Mouse (Mus musculus) embryonic facial prominence, embryonic 15.5 days (tissue): ENCODE measurements around the gene Usp35. TPM values are rescaled to one million over a fixed set of nuclear protein-coding genes. Genes with fewer than 3 reads are reported as not detected.
A peak's percentile ranks its signal among the peaks of the same experiment; 100 is the strongest.

Experiments
- ATAC-seq: fragments of 200-750 bp; cut with Nextera tagmentation; 2 replicates; pipeline ENCODE4 v1.8.0; 2017; ENCODE audit warnings: low read depth, moderate TSS enrichment; ENCODE audit not compliant: insufficient number of reproducible peaks, low FRiP score, low TSS enrichment
- H3K27ac ChIP-seq: fragments of 300-500 bp; sonication (generic); replicated peaks from 2 replicates; pipeline ENCODE4 v1.5.1; 2015; ENCODE audit warnings: mild to moderate bottlenecking, inconsistent platforms
- H3K27me3 ChIP-seq: fragments of 300-500 bp; sonication (generic); 2 replicates; pipeline ENCODE4 v1.6.1; 2015; ENCODE audit warnings: inconsistent platforms
- H3K36me3 ChIP-seq: fragments of 300-500 bp; sonication (generic); 2 replicates; pipeline ENCODE4 v1.6.1; 2015; ENCODE audit warnings: mild to moderate bottlenecking, inconsistent platforms
- H3K4me1 ChIP-seq: fragments of 300-500 bp; sonication (generic); 2 replicates; pipeline ENCODE4 v1.6.1; 2015; ENCODE audit warnings: inconsistent platforms
- H3K4me2 ChIP-seq: fragments of 300-500 bp; sonication (generic); replicated peaks from 2 replicates; pipeline ENCODE4 v1.6.1; 2015; ENCODE audit warnings: mild to moderate bottlenecking, inconsistent platforms
- H3K4me3 ChIP-seq: fragments of 300-500 bp; sonication (generic); replicated peaks from 2 replicates; pipeline ENCODE4 v1.5.1; 2015; ENCODE audit warnings: mild to moderate bottlenecking, inconsistent platforms
- H3K9ac ChIP-seq: fragments of 300-500 bp; sonication (generic); 2 replicates; pipeline ENCODE4 v1.6.1; 2015; ENCODE audit warnings: inconsistent platforms
- H3K9me3 ChIP-seq: fragments of 300-500 bp; sonication (generic); replicated peaks from 2 replicates; pipeline ENCODE4 v1.6.1; 2016; ENCODE audit warnings: inconsistent platforms
- WGBS: fragments of 180-500 bp; shearing (Covaris S2); methylation state at CpG from one replicate; pipeline ENCODE4 v1.1.7; 2015; 5-methylcytosine and 5-hydroxymethylcytosine counted together
- polyA plus RNA-seq: library from polyadenylated mRNA; unstranded; fragments of >200 nt; fragmentation: Nextera tagmentation; extraction: Ambion mirVana; gene quantifications from 2 replicates; pipeline ENCODE4 v1.2.1, GENCODE M21; 2015

Gene Usp35
- polyA plus RNA-seq, 1 experiment from 2014 or later: 2.5 TPM

DNA sequence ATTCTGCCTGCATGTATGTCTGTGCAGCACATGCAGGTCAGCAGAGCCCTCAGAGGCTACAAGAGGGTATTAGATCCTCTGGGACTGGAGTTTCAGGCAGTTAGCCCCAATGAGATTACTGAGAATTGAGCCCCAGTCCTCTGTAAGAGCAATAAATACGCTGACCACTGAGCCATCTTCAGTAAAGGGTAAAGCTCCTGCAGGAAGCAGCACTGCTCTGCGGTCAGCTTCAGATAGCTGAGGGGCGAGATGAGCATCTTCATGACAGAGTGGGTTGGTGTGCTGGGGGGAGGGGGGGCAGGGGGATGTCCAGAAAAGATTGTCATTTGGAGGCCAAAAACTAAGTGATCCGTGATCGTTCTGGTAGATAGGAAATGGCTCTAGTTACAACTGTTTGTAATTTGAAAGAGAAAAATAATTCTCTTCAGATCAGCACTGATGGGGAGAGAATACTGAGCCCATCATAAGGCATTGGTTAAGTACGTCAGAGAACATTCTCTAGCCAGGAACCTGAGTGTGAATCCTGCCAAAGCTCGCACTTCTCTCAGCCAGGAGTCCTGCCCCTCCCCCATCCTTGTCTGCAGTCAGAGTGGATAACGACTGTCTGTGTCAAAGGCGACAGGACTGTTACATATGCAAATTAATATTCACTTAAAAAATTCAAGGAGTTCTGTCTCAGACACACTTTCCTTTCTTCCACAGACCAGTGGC is 14.4 kb upstream of the Usp35 start:
- 68% methylated on average over 9 of the region's 9 CpGs for WGBS
- Histone ChIP-seq H3K4me3 (no peak overlapping the region), H3K36me3 (peaks cover 12% of the 10 kb centered on the region), H3K4me1 (peaks cover 18% of the 10 kb centered on the region), H3K27ac (no peak overlapping the region), H3K9ac (no peak overlapping the region), H3K27me3 (no peaks in the 10 kb centered on the region), H3K9me3 (no peaks in the 10 kb centered on the region), H3K4me2 (no peak overlapping the region)
- no peak for ATAC-seq

- peak; percentile 55; the same call in 1 of the 2 replicates for ATAC-seq
- Histone ChIP-seq H3K4me2 (no peak overlapping the region), H3K36me3 (peaks cover 12% of the 10 kb centered on the region), H3K9me3 (no peaks in the 10 kb centered on the region), H3K9ac (no peak overlapping the region), H3K27ac (peak overlapping the region; percentile 44; the same call in 1 of the 2 replicates), H3K27me3 (no peaks in the 10 kb centered on the region), H3K4me3 (no peak overlapping the region), H3K4me1 (peaks cover 18% of the 10 kb centered on the region)
- 45% methylated on average over 10 of the region's 10 CpGs for WGBS
Observed at GRCm38 (mm10) chr7:97345229-97345871, 13.5 kb upstream of the Usp35 start.

GRCm38 (mm10) chr7:97344655-97345054 is 12.8 kb upstream of the Usp35 start:
- H3K27ac ChIP-seq: peak overlapping the region; percentile 44; the same call in 1 of the 2 replicates
- H3K9me3 ChIP-seq: no peaks in the 10 kb centered on the region
- peaks cover 10% of the 10 kb centered on the region for H3K36me3 ChIP-seq
- no peak overlapping the region for H3K9ac ChIP-seq
- H3K4me2 ChIP-seq: no peak overlapping the region
- no peaks in the 10 kb centered on the region for H3K27me3 ChIP-seq
- 81% methylated on average over 2 of the region's 2 CpGs for WGBS
- no peak overlapping the region for H3K4me3 ChIP-seq
- H3K4me1 ChIP-seq: peaks cover 18% of the 10 kb centered on the region
- no peak for ATAC-seq

GRCm38 (mm10) chr7:97342961-97343360 is 11.1 kb upstream of the Usp35 start:
- H3K9ac ChIP-seq: no peak overlapping the region
- no peak for ATAC-seq
- WGBS: 70% methylated on average over 2 of the region's 2 CpGs
- H3K36me3 ChIP-seq: no peaks in the 10 kb centered on the region
- no peak overlapping the region for H3K4me2 ChIP-seq
- no peak overlapping the region for H3K27ac ChIP-seq
- no peaks in the 10 kb centered on the region for H3K9me3 ChIP-seq
- H3K4me3 ChIP-seq: no peak overlapping the region
- peaks cover 18% of the 10 kb centered on the region for H3K4me1 ChIP-seq
- no peaks in the 10 kb centered on the region for H3K27me3 ChIP-seq

DNA sequence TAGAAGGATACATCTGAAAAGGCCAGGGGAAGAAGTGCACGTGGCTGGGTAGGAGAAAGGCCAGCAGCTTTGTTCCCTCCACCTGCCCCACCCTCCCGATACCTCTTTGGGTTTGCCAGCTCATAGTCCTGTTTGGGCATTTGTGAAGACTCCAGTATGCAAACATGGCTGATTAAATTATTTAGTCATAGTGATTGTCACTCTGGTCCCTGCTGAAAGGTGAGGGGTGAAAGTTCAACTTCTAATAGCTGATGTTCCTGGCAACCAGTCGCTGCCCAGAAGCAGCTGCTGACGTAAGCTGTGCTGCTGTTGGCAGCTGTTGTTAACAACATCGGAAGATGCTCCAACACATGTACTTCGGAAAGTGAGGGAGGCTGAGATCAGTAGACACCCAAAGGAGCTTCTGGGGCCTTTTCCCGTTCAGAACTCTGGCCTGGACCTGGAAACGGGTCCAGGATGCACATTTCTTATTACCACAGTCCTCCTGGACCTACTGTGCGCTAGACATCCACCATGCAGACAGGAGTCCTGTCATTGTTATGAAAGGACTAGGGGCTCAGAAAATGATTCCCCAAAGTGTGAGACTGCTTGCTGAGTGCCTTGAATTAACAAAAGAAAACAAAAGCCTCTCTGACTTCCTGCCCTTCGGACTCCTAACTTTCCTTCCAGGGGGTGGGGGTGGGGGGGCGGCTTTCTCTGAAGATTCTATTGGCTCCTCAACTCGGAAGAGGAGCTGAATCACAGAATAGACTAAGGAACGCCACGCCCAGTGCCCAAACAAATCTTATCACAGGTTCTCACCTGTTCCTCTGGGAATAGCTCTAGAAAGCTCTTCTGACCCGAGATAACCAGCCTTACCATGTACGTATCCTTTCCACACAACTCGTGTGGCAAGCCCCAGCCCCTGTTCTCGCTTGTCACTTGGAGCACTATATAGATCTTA is 9.4 kb upstream of the Usp35 start:
- H3K27ac ChIP-seq: no peak overlapping the region
- no peak overlapping the region for H3K9ac ChIP-seq
- no peaks in the 10 kb centered on the region for H3K9me3 ChIP-seq
- H3K4me3 ChIP-seq: no peak overlapping the region
- ATAC-seq: no peak
- H3K4me2 ChIP-seq: no peak overlapping the region
- H3K4me1 ChIP-seq: peaks cover 16% of the 10 kb centered on the region
- WGBS: 62% methylated on average over 18 of the region's 18 CpGs
- no peaks in the 10 kb centered on the region for H3K27me3 ChIP-seq
- no peaks in the 10 kb centered on the region for H3K36me3 ChIP-seq

- Histone ChIP-seq H3K27ac (no peak overlapping the region), H3K4me2 (no peak overlapping the region), H3K27me3 (no peaks in the 10 kb centered on the region), H3K36me3 (no peaks in the 10 kb centered on the region), H3K9ac (no peak overlapping the region), H3K9me3 (no peaks in the 10 kb centered on the region), H3K4me3 (no peak overlapping the region), H3K4me1 (0 out of 2 replicates have a peak, but pooled peaks cover under 1% of the 10 kb centered on the region)
- no peak for ATAC-seq
- WGBS: 90% methylated on average over 7 of the region's 7 CpGs
Observed at GRCm38 (mm10) chr7:97339623-97340022, 7.8 kb upstream of the Usp35 start.

- 84% methylated on average over 4 of the region's 4 CpGs for WGBS
- no peaks in the 10 kb centered on the region for H3K36me3 ChIP-seq
- ATAC-seq: no peak
- no peak overlapping the region for H3K4me3 ChIP-seq
- H3K27me3 ChIP-seq: no peaks in the 10 kb centered on the region
- H3K9ac ChIP-seq: no peak overlapping the region
- H3K4me1 ChIP-seq: no peaks in the 10 kb centered on the region
- no peak overlapping the region for H3K4me2 ChIP-seq
- H3K27ac ChIP-seq: no peak overlapping the region
- no peaks in the 10 kb centered on the region for H3K9me3 ChIP-seq
Observed at GRCm38 (mm10) chr7:97338593-97338992, 6.8 kb upstream of the Usp35 start.

DNA sequence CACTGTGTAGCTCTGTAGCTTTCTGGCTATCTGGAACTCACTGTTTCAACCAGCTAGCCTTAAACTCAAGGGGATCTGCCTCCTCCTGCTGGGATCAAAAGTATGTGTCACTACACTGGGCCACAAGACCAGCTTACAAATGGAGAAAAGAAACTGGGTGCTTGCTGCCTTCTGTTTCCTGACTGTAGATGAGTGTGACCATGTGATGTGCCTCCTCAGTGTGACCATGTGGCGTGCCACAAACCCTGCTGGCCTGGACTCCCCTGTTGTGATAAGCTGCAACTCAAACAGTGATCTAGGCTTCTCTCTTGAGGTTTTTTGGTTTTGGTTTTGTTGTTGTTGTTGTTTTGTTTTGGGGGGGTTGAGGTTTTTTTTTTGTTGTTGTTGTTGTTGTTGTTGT is 4.9 kb upstream of the Usp35 start:
- H3K9ac ChIP-seq: no peak overlapping the region
- H3K4me1 ChIP-seq: peaks cover 11% of the 10 kb centered on the region
- no peaks in the 10 kb centered on the region for H3K9me3 ChIP-seq
- no peaks in the 10 kb centered on the region for H3K36me3 ChIP-seq
- H3K4me2 ChIP-seq: no peak overlapping the region
- H3K27ac ChIP-seq: no peak overlapping the region
- H3K27me3 ChIP-seq: no peaks in the 10 kb centered on the region
- no peak overlapping the region for H3K4me3 ChIP-seq
- no peak for ATAC-seq
- 83% methylated on average over 1 of the region's 1 CpGs for WGBS

GRCm38 (mm10) chr7:97334406-97334805 is 2.6 kb upstream of the Usp35 start:
- H3K27me3 ChIP-seq: no peaks in the 10 kb centered on the region
- H3K27ac ChIP-seq: no peak overlapping the region
- peaks cover 22% of the 10 kb centered on the region for H3K4me1 ChIP-seq
- H3K36me3 ChIP-seq: no peaks in the 10 kb centered on the region
- H3K4me2 ChIP-seq: no peak overlapping the region
- no peak overlapping the region for H3K9ac ChIP-seq
- WGBS: 94% methylated on average over 2 of the region's 2 CpGs
- H3K4me3 ChIP-seq: no peak overlapping the region
- ATAC-seq: no peak
- H3K9me3 ChIP-seq: no peaks in the 10 kb centered on the region

DNA sequence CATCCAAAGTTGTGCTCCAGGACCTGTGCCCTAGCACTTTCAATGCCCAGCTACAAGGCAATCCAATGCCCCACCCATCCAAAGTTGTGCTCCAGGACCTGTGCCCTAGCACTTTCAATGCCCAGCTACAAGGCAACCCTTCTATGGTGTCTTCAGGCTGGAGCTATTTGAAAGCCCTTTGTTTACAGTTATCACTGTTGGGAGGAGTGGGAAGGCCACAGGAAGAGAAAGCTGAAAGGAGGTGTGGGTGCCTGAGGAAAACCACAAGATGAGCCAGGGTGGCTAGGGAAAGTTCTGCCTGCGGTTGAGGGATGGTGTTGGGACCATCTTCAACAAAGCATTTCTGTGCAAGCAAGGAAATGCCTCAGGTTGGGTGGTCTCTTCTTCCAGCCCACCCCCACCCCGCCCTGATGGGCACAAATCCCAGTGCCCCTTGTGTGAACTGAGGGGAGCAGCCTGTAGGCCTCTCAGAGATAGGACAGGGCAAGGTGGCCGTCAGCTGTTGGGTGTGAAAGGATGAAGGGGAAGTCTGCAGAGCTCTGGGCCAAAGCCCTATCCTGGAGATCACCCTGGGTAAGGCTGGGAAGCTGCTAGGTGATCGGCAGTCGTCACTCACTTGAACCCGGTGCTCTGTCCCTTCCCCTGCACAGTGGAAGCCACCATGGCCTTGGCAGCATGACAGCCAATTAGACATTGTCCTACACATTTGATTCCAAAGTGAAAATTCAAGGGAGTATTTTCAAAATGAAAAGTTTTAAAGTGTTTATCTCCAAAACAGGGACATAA is 1.5 kb upstream of the Usp35 start:
- Histone ChIP-seq H3K4me3 (peak overlapping the region; percentile 83), H3K27ac (no peak overlapping the region), H3K36me3 (no peaks in the 10 kb centered on the region), H3K9me3 (no peaks in the 10 kb centered on the region), H3K4me2 (peak overlapping the region; percentile 66), H3K4me1 (peaks cover 22% of the 10 kb centered on the region), H3K27me3 (no peaks in the 10 kb centered on the region), H3K9ac (no peak overlapping the region)
- WGBS: 73% methylated on average over 6 of the region's 6 CpGs
- no peak for ATAC-seq
